Mouse (Mus musculus): ENCODE measurements around the gene Cfap46.

DNA sequence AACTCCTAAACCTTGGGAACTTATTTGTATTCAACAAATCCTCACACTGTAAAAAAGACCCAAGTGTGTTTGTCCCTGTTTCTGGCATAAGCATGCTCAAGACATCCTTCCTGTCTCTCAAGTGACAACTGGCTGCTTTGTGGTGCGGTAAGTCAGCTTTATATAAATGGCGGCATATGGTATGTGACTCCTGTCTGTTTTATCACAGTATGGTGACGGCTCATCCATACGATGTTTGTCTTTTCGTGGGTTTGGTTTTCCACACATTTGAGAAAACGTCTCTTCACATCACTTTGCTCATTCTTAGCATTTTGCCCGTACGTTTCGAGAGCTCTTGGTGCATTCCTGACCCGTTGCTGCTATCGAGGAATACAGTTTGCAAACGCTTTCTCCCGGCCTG, 61.0 kb downstream of the Cfap46 start:
- no peak for TF ChIP-seq CTCF (IDR thresholded peaks at IDR 0.05; ENCODE audit: insufficient read depth, low read depth, low read length)
- no peak for TF ChIP-seq POLR2A (IDR thresholded peaks at IDR 0.05; ENCODE audit: insufficient read depth, low read depth, low read length)

Measured in olfactory bulb, adult 2 months (tissue).